In the genomic region with DNA sequence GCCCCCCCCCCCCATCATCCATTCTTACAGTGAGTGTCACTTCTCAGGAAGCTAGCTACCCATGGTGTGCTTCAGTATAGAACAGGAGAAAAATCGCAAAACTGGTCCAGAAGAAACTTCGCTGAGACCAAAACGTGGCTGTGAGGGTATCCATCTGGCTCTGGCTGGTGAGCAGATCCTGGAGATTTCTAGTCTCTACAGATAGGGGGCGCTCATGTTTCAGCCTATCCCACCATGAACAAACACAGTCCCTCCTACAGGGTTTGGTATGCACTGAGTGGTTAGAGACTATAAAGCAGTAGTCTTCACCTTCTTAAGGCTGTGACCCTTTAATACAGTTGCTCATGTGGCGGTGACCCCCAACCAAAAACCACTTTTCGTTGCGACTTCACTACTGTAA, we compare ENCODE assay signal across 10 mouse cellular contexts.
DNase-seq lines count a peak whose midpoint lies in the region; ATAC-seq and TF ChIP-seq lines count a peak whose summit lies in the region.
"Had no signal": no experiment of that assay in that cellular context is flagged by ENCODE, and none has a peak within 500 bp of the region (broad histone marks: within the 10 kb centered on the region; RNA-seq: fewer than 3 reads in every experiment).

No protein-coding gene starts in this region.

- no peaks in the 10 kb centered on the region for H3K4me1 ChIP-seq in intestine, postnatal 0 days (replicated peaks; ENCODE audit: control insufficient read depth, insufficient read depth, low read length)
- peaks cover 27% of the 10 kb centered on the region for H3K4me1 ChIP-seq in intestine, embryonic 15.5 days (replicated peaks)
- no peaks in the 10 kb centered on the region; the same call in 1 of the 2 replicates for H3K4me1 ChIP-seq in testis, adult 2 months (ENCODE audit: control insufficient read depth, insufficient read depth, low read length)
- peaks cover 5% of the 10 kb centered on the region for H3K4me1 ChIP-seq in bone marrow, adult 2 months (ENCODE audit: control insufficient read depth, insufficient read depth, low read length)
- no peaks in the 10 kb centered on the region for H3K4me1 ChIP-seq in stomach, postnatal 0 days (replicated peaks; ENCODE audit: control insufficient read depth, insufficient read depth)
- H3K4me1 ChIP-seq: neural tube, embryonic 12.5 days had no signal

- no peak for TF ChIP-seq EP300 in stomach, postnatal 0 days (optimal IDR thresholded peaks at IDR 0.05)

- ATAC-seq in intestine, postnatal 0 days: no peak
- no peak for ATAC-seq in intestine, embryonic 15.5 days
- ATAC-seq in stomach, postnatal 0 days (ENCODE audit: low FRiP score, low TSS enrichment): no peak

- H3K9ac ChIP-seq in intestine, postnatal 0 days (ENCODE audit: low read depth, low read length): no peak overlapping the region
- no peak overlapping the region for H3K9ac ChIP-seq in intestine, embryonic 15.5 days
- no peak overlapping the region for H3K9ac ChIP-seq in stomach, postnatal 0 days (ENCODE audit: low read length)
- H3K9ac ChIP-seq: neural tube, embryonic 12.5 days had no signal

- H3K4me3 ChIP-seq in intestine, postnatal 0 days (ENCODE audit: low read depth, low read length): no peak overlapping the region
- H3K4me3 ChIP-seq in intestine, embryonic 15.5 days (replicated peaks): no peak overlapping the region
- H3K4me3 ChIP-seq in testis, adult 2 months (ENCODE audit: control insufficient read depth, low read depth, low read length): no peak overlapping the region
- no peak overlapping the region for H3K4me3 ChIP-seq in bone marrow, adult 2 months (replicated peaks; ENCODE audit: control insufficient read depth, low read depth, low read length)
- H3K4me3 ChIP-seq in stomach, postnatal 0 days (ENCODE audit: low read depth, low read length): no peak overlapping the region
- H3K4me3 ChIP-seq: neural tube, embryonic 12.5 days had no signal

- 57% methylated on average over 7 of the region's 7 CpGs for WGBS in intestine, postnatal 0 days
- 58% methylated on average over 7 of the region's 7 CpGs for WGBS in intestine, embryonic 15.5 days
- WGBS in bone marrow, adult 2 months: 67% methylated on average over 7 of the region's 7 CpGs
- 64% methylated on average over 7 of the region's 7 CpGs for WGBS in stomach, postnatal 0 days

- no peaks in the 10 kb centered on the region for H3K36me3 ChIP-seq in intestine, postnatal 0 days (ENCODE audit: control insufficient read depth, insufficient read depth)
- H3K36me3 ChIP-seq in intestine, embryonic 15.5 days: no peaks in the 10 kb centered on the region
- no peaks in the 10 kb centered on the region for H3K36me3 ChIP-seq in testis, adult 2 months (ENCODE audit: control insufficient read depth, insufficient read depth, low read length)
- H3K36me3 ChIP-seq in stomach, postnatal 0 days (ENCODE audit: control insufficient read depth, insufficient read depth, low read length): no peaks in the 10 kb centered on the region
- H3K36me3 ChIP-seq: neural tube, embryonic 12.5 days had no signal

- H3K4me2 ChIP-seq in intestine, postnatal 0 days (replicated peaks; ENCODE audit: low read depth): no peak overlapping the region
- no peak overlapping the region for H3K4me2 ChIP-seq in intestine, embryonic 15.5 days (replicated peaks)
- no peak overlapping the region for H3K4me2 ChIP-seq in stomach, postnatal 0 days (replicated peaks; ENCODE audit: low read depth)
- H3K4me2 ChIP-seq: neural tube, embryonic 12.5 days had no signal

- no peak for DNase-seq in testis, postnatal 14 days (ENCODE audit: low spot score)
- no peak for DNase-seq in stomach, postnatal 0 days (ENCODE audit: low spot score)
- DNase-seq in cerebellum, postnatal 14 days: no peak
- DNase-seq: heart, postnatal 10 days; kidney, postnatal 10 days had no signal

- H3K27me3 ChIP-seq in intestine, postnatal 0 days (replicated peaks; ENCODE audit: control insufficient read depth, insufficient read depth, low read length): no peaks in the 10 kb centered on the region
- no peaks in the 10 kb centered on the region for H3K27me3 ChIP-seq in intestine, embryonic 15.5 days (replicated peaks)
- no peaks in the 10 kb centered on the region for H3K27me3 ChIP-seq in testis, adult 2 months (ENCODE audit: control insufficient read depth, insufficient read depth, low read length)
- H3K27me3 ChIP-seq in stomach, postnatal 0 days (ENCODE audit: control insufficient read depth, insufficient read depth, low read length): no peaks in the 10 kb centered on the region
- H3K27me3 ChIP-seq: neural tube, embryonic 12.5 days had no signal

- no peak for TF ChIP-seq POLR2A in testis, adult 2 months (IDR thresholded peaks at IDR 0.05; ENCODE audit: control insufficient read depth, low read depth, low read length)
- TF ChIP-seq POLR2A in bone marrow, adult 2 months (IDR thresholded peaks at IDR 0.05; ENCODE audit: borderline replicate concordance, control insufficient read depth, low read depth, low read length): no peak

- TF ChIP-seq CTCF in intestine, postnatal 0 days (IDR thresholded peaks at IDR 0.05; ENCODE audit: low read depth): peak; percentile 69
- peak; percentile 19; the same call in 1 of the 2 replicates for TF ChIP-seq CTCF in testis, adult 2 months (IDR thresholded peaks at IDR 0.05; ENCODE audit: control insufficient read depth, insufficient read depth, insufficient replicate concordance, low read depth, low read length)
- TF ChIP-seq CTCF in bone marrow, adult 2 months (IDR thresholded peaks at IDR 0.05; ENCODE audit: control insufficient read depth, insufficient read depth, low read length): peak; percentile 14; the same call in 1 of the 2 replicates
- peak; percentile 60 for TF ChIP-seq CTCF in stomach, postnatal 0 days (IDR thresholded peaks at IDR 0.05; ENCODE audit: low read depth)

- no peaks in the 10 kb centered on the region for H3K9me3 ChIP-seq in intestine, postnatal 0 days (ENCODE audit: control insufficient read depth)
- H3K9me3 ChIP-seq in intestine, embryonic 15.5 days: no peaks in the 10 kb centered on the region
- no peaks in the 10 kb centered on the region for H3K9me3 ChIP-seq in stomach, postnatal 0 days (ENCODE audit: control insufficient read depth, low read length)
- H3K9me3 ChIP-seq: neural tube, embryonic 12.5 days had no signal

- H3K27ac ChIP-seq in intestine, postnatal 0 days (ENCODE audit: low read depth, low read length): no peak overlapping the region
- H3K27ac ChIP-seq in intestine, embryonic 15.5 days: no peak overlapping the region
- H3K27ac ChIP-seq in testis, adult 2 months (ENCODE audit: control insufficient read depth, insufficient read depth, low read depth, low read length): no peak overlapping the region
- no peak overlapping the region for H3K27ac ChIP-seq in bone marrow, adult 2 months (ENCODE audit: control insufficient read depth, insufficient read depth, low read depth, low read length, poor library complexity)
- H3K27ac ChIP-seq in stomach, postnatal 0 days (replicated peaks): no peak overlapping the region
- H3K27ac ChIP-seq: neural tube, embryonic 12.5 days had no signal

Comparison
In these comparisons a context has a peak if more than half of its experiments do, and no peak if none do; other contexts are left out.
1. CTCF ChIP-seq: peak in every context shown above with its lines; median percentile 69 in intestine, postnatal 0 days; 60 in stomach, postnatal 0 days; 19 in testis, adult 2 months; 14 in bone marrow, adult 2 months.